Mouse (Mus musculus) CH12.LX (cell line): ENCODE measurements around the gene Tbx1. TPM values are rescaled to one million over a fixed set of nuclear protein-coding genes. Genes with fewer than 3 reads are reported as not detected.

Experiments used
- DNase-seq: peaks from one replicate; pipeline ENCODE4 v3.0.0-alpha.2; 2013; ENCODE audit errors: extremely low read depth
- H3K27ac ChIP-seq: 2 replicates; pipeline ENCODE4 v1.5.1; 2012; ENCODE audit warnings: low read depth, mild to moderate bottlenecking, control low read depth, moderate library complexity; ENCODE audit not compliant: insufficient read depth
- H3K27me3 ChIP-seq: replicated peaks from 2 replicates; pipeline ENCODE3; 2012; ENCODE audit warnings: inconsistent platforms
- H3K36me3 ChIP-seq, 2 experiments: replicated peaks in 1 of 2; 2 replicates each; pipeline versions ENCODE3 to v1.6.1; 2012; ENCODE audit warnings: inconsistent platforms in 1 of 2, low read length in 1 of 2, mild to moderate bottlenecking in 1 of 2, mixed read lengths in 1 of 2, moderate library complexity in 1 of 2; ENCODE audit not compliant: control insufficient read depth in 1 of 2, insufficient read depth in 1 of 2
- H3K4me1 ChIP-seq, 2 experiments: 2 replicates each; pipeline ENCODE4 v1.6.1; 2012; ENCODE audit warnings: inconsistent platforms in 1 of 2, moderate library complexity in 1 of 2; ENCODE audit not compliant: insufficient read depth in 2 of 2, control insufficient read depth in 1 of 2
- H3K4me2 ChIP-seq: 2 replicates; pipeline ENCODE4 v1.6.1; 2012; ENCODE audit warnings: low read depth, mild to moderate bottlenecking, control low read depth; ENCODE audit not compliant: poor library complexity, insufficient read depth, severe bottlenecking
- H3K4me3 ChIP-seq, 3 experiments: fragments of 150-350 bp in 1 of 3; sonication (generic) in 1 of 3; replicated peaks in 1 of 3; 2 replicates each; pipeline versions ENCODE3 to v1.5.1; 2011 to 2012; ENCODE audit warnings: low read depth in 2 of 3, low read length in 2 of 3, mild to moderate bottlenecking in 2 of 3, moderate library complexity in 2 of 3, control low read depth in 1 of 3, improper control_type of control experiment in 1 of 3, inconsistent platforms in 1 of 3, mixed read lengths in 1 of 3; ENCODE audit not compliant: poor library complexity in 1 of 3
- H3K79me2 ChIP-seq: replicated peaks from 2 replicates; pipeline ENCODE4 v1.6.1; 2012; ENCODE audit warnings: mild to moderate bottlenecking, moderate library complexity; ENCODE audit not compliant: control insufficient read depth, poor library complexity, insufficient read depth, severe bottlenecking; ENCODE audit errors: extremely low read depth
- H3K9ac ChIP-seq: 2 replicates; pipeline ENCODE4 v1.6.1; 2012; ENCODE audit warnings: low read depth, mild to moderate bottlenecking, control low read depth, moderate library complexity; ENCODE audit not compliant: insufficient read depth
- H3K9me3 ChIP-seq: replicated peaks from 2 replicates; pipeline ENCODE3; 2012; ENCODE audit warnings: low read length, inconsistent platforms, mixed read lengths
- CHD1 ChIP-seq: IDR thresholded peaks from 2 replicates; pipeline ENCODE4 v1.6.1; 2012; ENCODE audit warnings: low read depth, low read length, improper control_type of control experiment, inconsistent platforms
- ETS1 ChIP-seq: conservative IDR thresholded peaks from 2 replicates; pipeline ENCODE4 v1.6.1; 2012; ENCODE audit warnings: low read depth, mild to moderate bottlenecking, inconsistent platforms, low read length, improper control_type of control experiment, moderate library complexity
- HCFC1 ChIP-seq: IDR thresholded peaks from 2 replicates; pipeline ENCODE4 v1.6.1; 2012; ENCODE audit warnings: low read depth, mild to moderate bottlenecking, inconsistent platforms, low read length, improper control_type of control experiment
- IRF4 ChIP-seq: IDR thresholded peaks from 2 replicates; pipeline ENCODE4 v1.6.1; 2014; ENCODE audit warnings: low read depth, mild to moderate bottlenecking, inconsistent platforms, low read length, improper control_type of control experiment
- MXI1 ChIP-seq: IDR thresholded peaks from 2 replicates; pipeline ENCODE4 v1.6.1; 2011; ENCODE audit warnings: mild to moderate bottlenecking, low read depth, low read length, improper control_type of control experiment
- MYC ChIP-seq: IDR thresholded peaks from 2 replicates; pipeline ENCODE4 v1.6.1; 2011; ENCODE audit warnings: low read depth, mild to moderate bottlenecking, improper control_type of control experiment, low read length
- NRF1 ChIP-seq: IDR thresholded peaks from 2 replicates; pipeline ENCODE4 v1.6.1; 2014; ENCODE audit warnings: low read depth, mild to moderate bottlenecking, inconsistent platforms, low read length, improper control_type of control experiment, moderate library complexity
- POLR2AphosphoS2 ChIP-seq: IDR thresholded peaks from 2 replicates; pipeline ENCODE4 v1.6.1; 2011; ENCODE audit warnings: low read depth, low read length, improper control_type of control experiment
- RAD21 ChIP-seq: IDR thresholded peaks from 2 replicates; pipeline ENCODE4 v1.6.1; 2011; ENCODE audit warnings: low read depth, mild to moderate bottlenecking, low read length, improper control_type of control experiment, moderate library complexity
- SIN3A ChIP-seq: IDR thresholded peaks from 2 replicates; pipeline ENCODE4 v1.6.1; 2012; ENCODE audit warnings: low read length, improper control_type of control experiment, inconsistent platforms
- TCF12 ChIP-seq: IDR thresholded peaks from 2 replicates; pipeline ENCODE4 v1.6.1; 2014; ENCODE audit warnings: low read depth, mild to moderate bottlenecking, inconsistent platforms, low read length, improper control_type of control experiment
- UBTF ChIP-seq: IDR thresholded peaks from 2 replicates; pipeline ENCODE4 v1.6.1; 2012; ENCODE audit warnings: low read depth, mild to moderate bottlenecking, inconsistent platforms, low read length, improper control_type of control experiment, moderate library complexity
- USF1 ChIP-seq: IDR thresholded peaks from 2 replicates; pipeline ENCODE4 v1.6.1; 2014; ENCODE audit warnings: low read depth, mild to moderate bottlenecking, inconsistent platforms, low read length, improper control_type of control experiment
- USF2 ChIP-seq: conservative IDR thresholded peaks from 2 replicates; pipeline ENCODE4 v1.6.1; 2011; ENCODE audit warnings: low read depth, low read length, improper control_type of control experiment
- ZNF384 ChIP-seq: IDR thresholded peaks from 2 replicates; pipeline ENCODE4 v1.6.1; 2012; ENCODE audit warnings: low read depth, low read length, improper control_type of control experiment, inconsistent platforms
- dilution Hi-C: fragments of 300-500 bp; cut with MboI; formaldehyde crosslinking; loops from 2 replicates; pipeline ENCODE4 v1.14.3; 2020; ENCODE audit warnings: low sequenced_read_pairs; ENCODE audit not compliant: extremely low pct_unique_long_range_greater_than_20kb, extremely low pct_ligation_motif_present
- in situ Hi-C: fragments of 300-500 bp; cut with MboI; formaldehyde crosslinking; loops from 3 replicates; pipeline ENCODE4 v1.14.3; 2019; ENCODE audit warnings: low sequenced_read_pairs, low pct_ligation_motif_present, low pct_unique_long_range_greater_than_20kb, mixed read lengths
- polyA plus RNA-seq: library from polyadenylated mRNA; unstranded; fragments of >175 nt; gene quantifications from 2 replicates; pipeline ENCODE4 v1.2.1, GENCODE M21; 2012; ENCODE audit warnings: low read depth; ENCODE audit not compliant: insufficient read length
- total RNA-seq, 2 experiments: library from RNA; depleted of rRNA; stranded (reverse); fragments of 300-350 nt in 1 of 2; fragments of >200 nt in 1 of 2; gene quantifications; 2 replicates each; pipeline ENCODE4 v1.2.3; 2012 to 2014

The Tbx1 gene
- total and polyA plus RNA-seq, 3 experiments = 0.04 TPM; not detected in 2

DNA sequence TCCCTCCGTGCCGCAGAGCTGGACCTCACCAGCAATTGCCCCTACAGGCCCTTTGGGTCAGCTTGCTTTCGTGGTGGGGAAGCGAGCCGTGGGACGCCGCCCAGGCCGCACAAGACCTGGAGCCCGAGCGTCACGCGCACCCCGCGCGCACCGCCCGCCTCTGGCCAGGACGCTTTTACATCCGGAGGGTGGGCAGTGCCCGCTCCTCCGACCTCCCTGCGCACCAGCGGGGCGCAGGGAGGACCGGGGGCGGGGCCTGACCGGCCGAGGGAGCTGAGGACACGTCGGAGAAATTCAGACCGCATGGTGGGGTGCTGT is 1.8 kb downstream of the Tbx1 start:
- Histone ChIP-seq H3K27ac (no peak overlapping the region), H3K9ac (no peak overlapping the region), H3K36me3 (no peaks in the 10 kb centered on the region), H3K79me2 (no peaks in the 10 kb centered on the region), H3K27me3 (peaks cover 36% of the 10 kb centered on the region), H3K4me3 (no peak overlapping the region), H3K4me1 (peaks cover 4 to 7% of the 10 kb centered on the region in 2 experiments; a peak in 2 of 4 replicates), H3K4me2 (no peak overlapping the region), H3K9me3 (peaks cover 34% of the 10 kb centered on the region)
- in situ Hi-C loops = no loop called here
- TF ChIP-seq IRF4 (no peak), SIN3A (no peak), NRF1 (no peak), HCFC1 (no peak), POLR2AphosphoS2 (no peak), ZNF384 (no peak), TCF12 (no peak), CHD1 (no peak), RAD21 (no peak), MYC (no peak), MXI1 (no peak), USF1 (no peak), ETS1 (no peak), USF2 (no peak), UBTF (no peak)
- dilution Hi-C loops = no loop called here
- DNase-seq = no peak

DNA sequence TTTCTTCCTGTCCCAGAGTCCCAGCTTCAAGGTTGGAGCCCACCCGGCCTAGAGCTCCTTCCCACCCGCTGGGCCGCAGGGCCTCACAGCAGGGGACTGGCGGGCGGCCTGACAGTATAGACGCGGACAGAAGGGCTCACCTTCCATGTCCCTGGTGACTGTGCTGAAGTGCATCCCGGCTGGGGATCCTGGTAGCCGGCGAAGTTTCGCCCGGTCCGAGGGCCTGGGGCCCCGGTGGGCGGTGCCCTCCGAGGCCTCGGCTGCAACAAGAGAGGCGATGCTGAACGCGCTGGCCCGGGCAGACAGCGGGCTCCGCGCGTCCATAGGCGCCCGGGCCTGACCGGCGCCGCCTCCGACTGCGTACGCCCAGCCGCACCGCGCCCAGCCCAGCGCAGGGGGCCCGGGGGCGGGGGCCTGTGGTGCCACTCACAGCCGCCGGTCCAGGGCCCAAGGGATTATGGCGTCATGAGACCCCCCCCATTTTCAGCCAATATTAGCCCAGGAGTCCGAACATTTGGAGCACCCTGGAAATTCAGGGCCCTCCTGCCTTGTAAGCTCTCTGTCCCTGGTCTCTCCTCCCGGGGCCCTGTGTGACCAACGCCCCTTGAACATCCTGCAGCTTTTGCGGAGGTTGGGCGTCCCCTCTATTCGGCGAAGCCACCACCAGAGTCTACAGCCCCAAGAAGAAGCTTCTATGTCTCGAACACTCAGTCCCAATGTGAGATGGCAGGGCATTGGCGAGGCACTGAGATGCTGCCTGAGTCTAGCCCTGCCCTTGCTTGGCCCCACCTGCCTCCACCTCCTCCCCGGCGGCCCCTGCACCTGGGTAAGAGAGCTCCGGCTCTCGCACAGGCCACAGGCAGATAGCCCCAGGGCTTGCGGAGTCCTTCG is 2.4 kb downstream of the Tbx1 start:
- H3K27me3 ChIP-seq = peaks cover 30% of the 10 kb centered on the region
- H3K79me2 ChIP-seq = no peaks in the 10 kb centered on the region
- no peak overlapping the region for H3K4me3 ChIP-seq
- no peak for TF ChIP-seq ETS1
- no peak for TF ChIP-seq USF1
- TF ChIP-seq POLR2AphosphoS2 = no peak
- no peak for TF ChIP-seq UBTF
- peaks cover 4 to 7% of the 10 kb centered on the region in 2 experiments; a peak in 2 of 4 replicates for H3K4me1 ChIP-seq
- H3K9me3 ChIP-seq = peaks cover 38% of the 10 kb centered on the region
- no peak overlapping the region for H3K4me2 ChIP-seq
- in situ Hi-C loops (no loop called here), dilution Hi-C loops (no loop called here)
- no peak overlapping the region for H3K27ac ChIP-seq
- H3K36me3 ChIP-seq = no peaks in the 10 kb centered on the region
- DNase-seq = no peak
- H3K9ac ChIP-seq = no peak overlapping the region
